Mouse (Mus musculus) neural tube, embryonic 13.5 days (tissue): ENCODE data around the gene Klhl8. TPM values are rescaled to one million over a fixed set of nuclear protein-coding genes. Genes with fewer than 3 reads are reported as not detected.

Source experiments
- ATAC-seq: fragments of 200-750 bp; cut with Nextera tagmentation; 2 replicates; pipeline ENCODE4 v1.8.0; 2017; ENCODE audit warnings: low read depth, mild to moderate bottlenecking, moderate TSS enrichment, moderate library complexity
- H3K27ac ChIP-seq: fragments of 300-500 bp; sonication (generic); replicated peaks from 2 replicates; pipeline ENCODE4 v1.5.1; 2015; ENCODE audit warnings: moderate library complexity, mild to moderate bottlenecking, inconsistent platforms
- H3K27me3 ChIP-seq: fragments of 300-500 bp; sonication (generic); 2 replicates; pipeline ENCODE4 v1.6.1; 2015; ENCODE audit warnings: mild to moderate bottlenecking, inconsistent platforms
- H3K36me3 ChIP-seq: fragments of 300-500 bp; sonication (generic); 2 replicates; pipeline ENCODE4 v1.6.1; 2015; ENCODE audit warnings: mild to moderate bottlenecking, inconsistent platforms
- H3K4me1 ChIP-seq: fragments of 300-500 bp; sonication (generic); replicated peaks from 2 replicates; pipeline ENCODE4 v1.6.1; 2015; ENCODE audit warnings: inconsistent platforms
- H3K4me2 ChIP-seq: fragments of 300-500 bp; sonication (generic); 2 replicates; pipeline ENCODE4 v1.6.1; 2015; ENCODE audit warnings: inconsistent platforms, mild to moderate bottlenecking, moderate library complexity
- H3K4me3 ChIP-seq: fragments of 300-500 bp; sonication (generic); 2 replicates; pipeline ENCODE4 v1.5.1; 2015; ENCODE audit warnings: mild to moderate bottlenecking, inconsistent platforms
- H3K9ac ChIP-seq: fragments of 300-500 bp; sonication (generic); 2 replicates; pipeline ENCODE4 v1.6.1; 2015; ENCODE audit warnings: moderate library complexity, mild to moderate bottlenecking, inconsistent platforms
- H3K9me3 ChIP-seq: fragments of 300-500 bp; sonication (generic); 2 replicates; pipeline ENCODE4 v1.6.1; 2016; ENCODE audit warnings: inconsistent platforms
- WGBS: fragments of 180-500 bp; shearing (Covaris S2); methylation state at CpG from one replicate; pipeline ENCODE4 v1.1.7; 2015; 5-methylcytosine and 5-hydroxymethylcytosine counted together
- polyA plus RNA-seq: library from polyadenylated mRNA; unstranded; fragments of >200 nt; fragmentation: Nextera tagmentation; extraction: Ambion mirVana; gene quantifications from 2 replicates; pipeline ENCODE4 v1.2.1, GENCODE M21; 2015

Gene Klhl8
- polyA plus RNA-seq, 1 experiment from 2014 or later = 29.2 TPM

DNA sequence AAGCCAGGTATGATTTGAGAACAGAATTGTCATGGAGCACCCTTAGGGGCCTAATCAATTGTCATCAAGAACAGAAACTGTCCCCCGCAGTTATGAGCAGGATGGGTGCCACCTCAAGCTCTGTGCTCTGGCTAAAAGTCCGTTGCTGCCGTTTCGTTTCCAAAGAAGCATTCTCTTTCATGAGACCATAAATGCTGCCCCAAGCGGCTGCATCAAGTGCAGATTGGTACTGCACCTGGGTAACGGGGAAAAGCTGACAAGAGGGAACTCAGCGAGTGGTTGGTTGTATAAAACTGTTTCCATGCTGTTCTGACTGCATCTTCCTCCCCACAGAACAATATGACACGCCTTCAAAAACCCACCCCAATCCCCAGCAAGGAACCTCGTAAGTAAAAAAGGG is 92.5 kb downstream of the Klhl8 start:
- no peak for ATAC-seq
- H3K9ac ChIP-seq = no peak overlapping the region
- no peaks in the 10 kb centered on the region for H3K9me3 ChIP-seq
- no peak overlapping the region for H3K4me2 ChIP-seq
- no peak overlapping the region for H3K27ac ChIP-seq
- no peaks in the 10 kb centered on the region for H3K36me3 ChIP-seq
- no peaks in the 10 kb centered on the region for H3K27me3 ChIP-seq
- no peak overlapping the region for H3K4me3 ChIP-seq
- WGBS = 69% methylated on average over 9 of the region's 9 CpGs
- 0 out of 2 replicates have a peak, but pooled peaks cover 7% of the 10 kb centered on the region for H3K4me1 ChIP-seq

DNA sequence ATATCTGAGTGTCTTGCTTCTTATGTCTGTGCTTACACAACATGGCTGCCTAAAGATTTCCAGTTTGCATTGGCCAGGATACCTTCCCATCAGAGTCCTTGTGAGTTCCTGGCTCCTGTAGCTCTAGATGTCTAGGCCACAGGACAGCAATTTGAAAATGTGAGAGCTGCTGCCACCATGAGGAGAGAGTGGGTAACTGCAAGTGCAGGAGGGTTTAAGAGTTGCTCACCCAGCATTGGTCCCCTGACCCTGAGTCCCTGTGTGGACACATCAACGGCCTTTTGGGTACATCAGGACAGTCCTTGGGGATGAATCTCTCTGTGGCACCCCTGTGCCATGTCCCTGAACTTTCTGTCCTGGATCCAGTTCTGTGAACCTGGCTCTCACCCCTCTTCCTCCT is 93.3 kb downstream of the Klhl8 start:
- 30% methylated on average over 1 of the region's 1 CpGs for WGBS
- no peak overlapping the region for H3K9ac ChIP-seq
- H3K4me1 ChIP-seq = 0 out of 2 replicates have a peak, but pooled peaks cover 7% of the 10 kb centered on the region
- ATAC-seq = peak; percentile 62
- H3K4me3 ChIP-seq = no peak overlapping the region
- no peaks in the 10 kb centered on the region for H3K36me3 ChIP-seq
- H3K27ac ChIP-seq = no peak overlapping the region
- no peaks in the 10 kb centered on the region for H3K27me3 ChIP-seq
- no peak overlapping the region for H3K4me2 ChIP-seq
- H3K9me3 ChIP-seq = no peaks in the 10 kb centered on the region

DNA sequence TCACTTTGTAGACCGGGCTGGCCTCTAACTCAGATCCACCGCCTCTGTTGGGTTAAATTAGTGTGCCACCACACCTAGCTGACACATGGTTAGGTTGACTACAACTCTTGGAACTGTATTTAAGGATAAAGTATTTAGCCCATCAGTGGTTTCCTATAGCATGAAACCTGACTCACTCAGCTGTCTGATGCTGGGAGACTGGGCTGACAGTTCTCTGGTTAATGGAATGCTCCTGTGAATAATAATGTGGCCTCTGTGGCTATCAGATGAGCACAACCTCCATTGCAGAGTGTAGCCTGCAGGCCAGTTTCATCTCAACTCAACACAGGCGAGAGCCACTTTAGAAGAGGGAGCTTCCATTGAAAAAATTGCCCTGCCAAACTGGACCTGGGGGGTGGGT is 94.3 kb downstream of the Klhl8 start:
- no peaks in the 10 kb centered on the region for H3K9me3 ChIP-seq
- no peak overlapping the region for H3K4me3 ChIP-seq
- no peak overlapping the region for H3K9ac ChIP-seq
- H3K27ac ChIP-seq = no peak overlapping the region
- H3K27me3 ChIP-seq = no peaks in the 10 kb centered on the region
- WGBS = 94% methylated on average over 3 of the region's 3 CpGs
- H3K4me1 ChIP-seq = 0 out of 2 replicates have a peak, but pooled peaks cover 7% of the 10 kb centered on the region
- H3K36me3 ChIP-seq = no peaks in the 10 kb centered on the region
- ATAC-seq = no peak
- H3K4me2 ChIP-seq = no peak overlapping the region

- no peak overlapping the region for H3K9ac ChIP-seq
- 60% methylated on average over 4 of the region's 4 CpGs for WGBS
- no peaks in the 10 kb centered on the region for H3K27me3 ChIP-seq
- 0 out of 2 replicates have a peak, but pooled peaks cover 7% of the 10 kb centered on the region for H3K4me1 ChIP-seq
- no peak overlapping the region for H3K27ac ChIP-seq
- H3K9me3 ChIP-seq = no peaks in the 10 kb centered on the region
- H3K4me3 ChIP-seq = no peak overlapping the region
- H3K36me3 ChIP-seq = no peaks in the 10 kb centered on the region
- H3K4me2 ChIP-seq = no peak overlapping the region
- no peak for ATAC-seq
These were observed 95.8 kb downstream of the Klhl8 start for GRCm38 (mm10) chr5:103815249-103815617.

- no peak overlapping the region for H3K4me3 ChIP-seq
- no peak overlapping the region for H3K9ac ChIP-seq
- 66% methylated on average over 16 of the region's 16 CpGs for WGBS
- ATAC-seq = no peak
- H3K36me3 ChIP-seq = no peaks in the 10 kb centered on the region
- 0 out of 2 replicates have a peak overlapping the region, but pooled peaks have one; percentile 20 for H3K27ac ChIP-seq
- H3K9me3 ChIP-seq = no peaks in the 10 kb centered on the region
- 0 out of 2 replicates have a peak, but pooled peaks cover 7% of the 10 kb centered on the region for H3K4me1 ChIP-seq
- no peaks in the 10 kb centered on the region for H3K27me3 ChIP-seq
- H3K4me2 ChIP-seq = no peak overlapping the region
These were observed 96.4 kb downstream of the Klhl8 start for GRCm38 (mm10) chr5:103814551-103815248.

GRCm38 (mm10) chr5:103813997-103814542 is 97.0 kb downstream of the Klhl8 start:
- no peak overlapping the region for H3K9ac ChIP-seq
- no peaks in the 10 kb centered on the region for H3K9me3 ChIP-seq
- H3K4me1 ChIP-seq = 0 out of 2 replicates have a peak, but pooled peaks cover 7% of the 10 kb centered on the region
- H3K27me3 ChIP-seq = no peaks in the 10 kb centered on the region
- H3K4me3 ChIP-seq = no peak overlapping the region
- no peak overlapping the region for H3K4me2 ChIP-seq
- WGBS = 94% methylated on average over 12 of the region's 12 CpGs
- H3K27ac ChIP-seq = no peak overlapping the region
- no peak for ATAC-seq
- no peaks in the 10 kb centered on the region for H3K36me3 ChIP-seq

DNA sequence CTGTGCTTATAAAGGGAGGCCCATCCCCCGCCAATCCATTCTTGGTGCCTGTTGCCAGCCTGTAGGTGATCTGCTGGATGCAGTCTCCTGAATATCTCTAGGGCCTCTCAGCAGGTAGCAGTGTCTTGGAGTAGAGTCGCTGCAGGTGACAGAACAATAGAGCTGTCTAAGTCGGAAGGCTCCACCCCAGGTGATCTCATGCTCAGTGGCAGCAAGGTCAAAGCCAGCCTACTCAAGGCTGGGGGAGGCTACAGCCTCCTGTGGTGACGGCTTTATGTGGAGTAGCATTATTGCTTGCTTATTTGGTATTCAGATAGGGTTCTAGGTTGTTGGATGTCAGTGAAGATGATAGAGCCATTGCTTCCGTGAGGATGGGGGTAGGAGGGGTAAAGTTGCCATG is 97.8 kb downstream of the Klhl8 start:
- Histone ChIP-seq H3K27ac (no peak overlapping the region), H3K9me3 (no peaks in the 10 kb centered on the region), H3K27me3 (no peaks in the 10 kb centered on the region), H3K4me2 (no peak overlapping the region), H3K9ac (no peak overlapping the region), H3K4me3 (no peak overlapping the region), H3K36me3 (no peaks in the 10 kb centered on the region), H3K4me1 (0 out of 2 replicates have a peak, but pooled peaks cover 6% of the 10 kb centered on the region)
- WGBS = 73% methylated on average over 5 of the region's 5 CpGs
- no peak for ATAC-seq

Other genes starting within 250 kb of the Klhl8 start
- 2.3 and 3.3 TPM in 2 replicates for gene Aff1, start 218.9 kb downstream of the Klhl8 start, polyA plus RNA-seq
- gene Hsd17b13, start 66.2 kb upstream of the Klhl8 start, polyA plus RNA-seq = not detected in 2 replicates
- 2.3 and 2.7 TPM in 2 replicates for gene Hsd17b11, start 110.7 kb upstream of the Klhl8 start, polyA plus RNA-seq
- gene Nudt9, start 135.0 kb upstream of the Klhl8 start, polyA plus RNA-seq = 65.9 and 76.2 TPM in 2 replicates
- not detected in 2 replicates for gene Gm17660, start 166.3 kb upstream of the Klhl8 start, polyA plus RNA-seq
- 195 and 200 TPM in 2 replicates for gene Sparcl1, start 202.5 kb upstream of the Klhl8 start, polyA plus RNA-seq